Mouse (Mus musculus): Measurements from ENCODE around the gene Sh3bp4.

Gene Sh3bp4

GRCm38 (mm10) chr1:89093696-89094095, 23.5 kb downstream of the Sh3bp4 start:
- DNase-seq (ENCODE audit: low read depth, low spot score) = no peak

GRCm38 (mm10) chr1:89094416-89094815, 24.2 kb downstream of the Sh3bp4 start:
- DNase-seq (ENCODE audit: low read depth, low spot score) = no peak

DNA sequence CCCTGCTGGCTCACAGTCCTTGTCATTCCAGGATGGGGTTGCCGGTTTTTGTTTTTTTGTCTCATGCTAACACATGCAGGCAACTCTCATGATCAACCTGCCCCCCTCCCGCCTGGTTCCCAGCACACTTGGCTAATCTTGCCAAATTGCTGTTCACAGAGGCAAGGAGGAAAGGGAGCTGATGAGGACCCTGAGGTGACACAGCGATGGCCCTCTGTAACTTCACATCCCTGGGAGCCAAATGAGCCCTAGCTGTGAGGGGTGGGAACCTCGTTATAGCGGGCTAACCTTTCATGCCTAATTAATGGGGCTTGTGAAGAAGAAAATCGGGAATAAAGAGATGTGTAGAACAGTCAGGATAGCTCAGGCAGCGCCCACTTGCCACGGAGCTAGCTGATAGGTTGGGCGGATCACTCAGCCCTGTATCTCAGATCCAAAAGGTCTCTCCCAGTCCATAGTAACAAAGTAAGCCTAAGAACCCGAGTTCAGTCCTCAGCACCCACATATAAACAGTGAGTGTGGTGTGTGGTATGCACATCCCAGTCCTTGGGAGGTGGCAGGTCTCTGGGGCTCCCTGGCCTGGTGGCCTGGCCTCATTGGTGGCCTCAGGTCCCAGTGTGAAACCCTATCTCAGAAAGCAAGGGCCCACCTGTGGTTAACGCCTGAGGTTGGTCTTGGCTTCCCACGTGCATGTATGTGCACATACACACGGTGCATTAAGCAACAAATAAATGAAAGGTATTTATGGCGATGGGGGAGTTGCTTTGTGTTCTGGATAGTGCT, 25.6 kb downstream of the Sh3bp4 start:
- no peak for DNase-seq (ENCODE audit: low read depth, low spot score)

- no peak for DNase-seq (ENCODE audit: low read depth, low spot score)
Measured at GRCm38 (mm10) chr1:89102231-89103003, 32.2 kb downstream of the Sh3bp4 start.

- no peak for DNase-seq (ENCODE audit: low read depth, low spot score)
Measured at GRCm38 (mm10) chr1:89103004-89103263, 32.7 kb downstream of the Sh3bp4 start.

DNA sequence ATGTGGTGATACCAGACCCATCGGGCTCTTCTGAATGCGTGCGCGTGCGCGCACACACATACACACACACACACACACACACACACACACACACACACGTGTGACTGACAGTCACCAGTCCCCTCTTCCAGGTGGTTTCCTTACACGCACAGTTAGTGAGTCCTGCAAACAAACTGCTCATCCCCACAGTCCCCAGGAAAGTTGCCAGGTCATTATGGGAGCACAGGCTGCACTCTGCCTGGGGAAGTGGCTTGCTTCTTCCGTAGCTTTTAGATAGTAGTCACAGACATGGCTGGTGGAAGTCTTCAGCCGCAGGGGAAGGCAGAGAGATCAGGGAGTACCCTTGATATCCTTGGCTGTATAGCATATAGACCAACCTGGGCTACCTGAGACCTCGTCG, 33.3 kb downstream of the Sh3bp4 start:
- no peak for DNase-seq (ENCODE audit: low read depth, low spot score)

- DNase-seq (ENCODE audit: low read depth, low spot score) = no peak
Measured at GRCm38 (mm10) chr1:89104066-89104765, 34.0 kb downstream of the Sh3bp4 start.

DNA sequence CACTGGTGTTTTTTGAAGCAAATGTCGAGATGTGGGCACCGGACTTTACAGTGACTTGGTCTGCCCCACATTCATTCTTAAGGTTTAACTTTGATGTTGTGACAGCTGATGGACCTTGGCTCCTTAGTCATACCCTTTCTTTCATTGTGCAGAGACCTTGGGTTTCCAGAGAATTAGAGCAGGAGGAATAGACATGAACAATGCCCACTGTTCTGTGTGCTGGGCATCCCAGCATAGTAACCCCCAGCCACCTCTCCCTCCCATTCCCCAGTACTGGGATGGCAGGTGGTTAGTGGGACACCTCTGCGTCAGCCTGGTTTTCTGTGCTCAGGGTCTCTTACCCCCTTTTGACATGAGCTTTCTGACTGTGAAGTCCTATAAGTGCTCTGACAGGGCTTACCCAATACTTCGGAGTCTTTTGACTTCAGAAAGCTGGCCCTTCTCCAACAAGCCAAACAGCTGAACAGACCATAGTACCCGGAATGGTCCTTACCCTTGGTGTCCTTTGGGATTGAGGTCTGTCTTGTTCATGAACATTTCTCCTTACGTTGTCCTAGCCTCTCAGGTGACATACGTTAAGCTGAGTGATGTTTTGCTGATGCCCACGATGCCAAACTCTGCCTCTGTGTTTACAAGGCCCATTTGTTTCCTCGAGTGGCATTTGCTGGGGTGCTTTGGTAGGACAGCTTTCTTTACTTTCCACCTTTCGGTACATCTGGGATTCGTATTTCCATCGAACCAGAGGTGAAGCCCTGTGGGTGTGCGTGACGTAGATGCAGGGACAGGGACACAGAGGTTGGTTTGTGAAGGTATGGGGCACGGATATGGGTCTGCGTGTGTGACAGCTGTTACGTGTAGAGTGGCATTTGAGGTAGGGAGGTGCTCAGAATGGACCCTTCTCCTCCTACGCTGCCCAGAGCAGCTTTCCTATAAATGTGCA, 35.9 kb downstream of the Sh3bp4 start:
- DNase-seq (ENCODE audit: low read depth, low spot score) = no peak

DNA sequence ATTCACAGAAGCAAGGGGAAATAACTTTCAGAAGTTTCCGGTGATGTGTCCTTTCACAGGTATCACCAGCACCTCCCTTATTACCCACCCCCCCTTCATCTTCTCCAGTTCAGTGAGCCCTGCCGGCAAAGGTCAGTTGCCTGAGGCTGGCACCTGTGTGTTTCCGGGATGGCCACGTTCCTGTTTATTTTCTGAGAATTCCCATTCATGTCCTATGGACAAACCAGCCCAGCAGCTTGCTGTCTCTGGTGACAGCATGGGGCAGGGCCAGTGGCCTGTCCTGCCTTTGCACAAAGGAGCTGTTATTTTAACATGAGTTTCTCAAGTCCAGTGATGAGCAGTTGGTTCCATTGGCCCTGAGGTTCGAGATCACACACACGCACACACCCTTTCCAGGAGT, 37.3 kb downstream of the Sh3bp4 start:
- DNase-seq (ENCODE audit: low read depth, low spot score) = no peak

- DNase-seq (ENCODE audit: low read depth, low spot score) = no peak
Measured at GRCm38 (mm10) chr1:89108340-89108896, 38.2 kb downstream of the Sh3bp4 start.

- no peak for DNase-seq (ENCODE audit: low read depth, low spot score)
Measured at GRCm38 (mm10) chr1:89109767-89110166, 39.6 kb downstream of the Sh3bp4 start.

DNA sequence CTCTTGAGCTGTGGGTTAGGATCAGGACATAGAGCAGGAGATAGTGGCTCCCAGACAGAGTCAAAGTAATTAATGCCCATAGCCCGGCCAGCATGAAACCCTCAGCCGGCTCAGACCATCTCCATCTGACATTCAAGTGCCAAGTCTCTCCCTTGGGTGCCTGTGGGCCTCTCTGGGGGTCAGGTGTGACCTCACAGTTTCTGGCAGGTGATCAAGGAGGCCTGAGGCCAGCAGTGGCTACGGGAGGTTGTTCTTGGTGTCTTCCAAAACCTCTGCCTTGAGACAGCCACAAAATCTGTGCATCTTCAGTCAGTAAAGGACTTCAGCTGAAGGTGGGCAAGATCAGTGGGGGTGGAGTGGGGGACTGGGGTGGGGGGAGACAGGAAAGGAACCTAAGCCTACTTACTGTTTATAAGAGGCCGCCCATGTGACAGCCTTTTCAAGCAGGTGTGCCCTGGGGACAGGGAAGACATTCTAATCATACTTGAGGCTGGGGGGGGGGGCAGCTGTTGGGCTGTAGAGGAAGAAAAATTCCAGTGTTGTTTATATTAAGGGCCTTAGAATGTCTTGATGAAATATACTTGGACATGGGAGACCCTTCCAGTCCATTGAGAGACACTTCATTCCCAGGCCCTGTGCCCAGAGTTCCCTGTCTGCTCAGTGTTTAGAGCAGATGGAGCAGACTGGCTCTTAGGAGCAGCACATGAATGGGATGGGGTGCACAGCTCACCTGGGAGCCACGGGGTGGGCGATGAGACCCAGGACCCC, 40.7 kb downstream of the Sh3bp4 start:
- DNase-seq (ENCODE audit: low read depth, low spot score) = no peak

DNA sequence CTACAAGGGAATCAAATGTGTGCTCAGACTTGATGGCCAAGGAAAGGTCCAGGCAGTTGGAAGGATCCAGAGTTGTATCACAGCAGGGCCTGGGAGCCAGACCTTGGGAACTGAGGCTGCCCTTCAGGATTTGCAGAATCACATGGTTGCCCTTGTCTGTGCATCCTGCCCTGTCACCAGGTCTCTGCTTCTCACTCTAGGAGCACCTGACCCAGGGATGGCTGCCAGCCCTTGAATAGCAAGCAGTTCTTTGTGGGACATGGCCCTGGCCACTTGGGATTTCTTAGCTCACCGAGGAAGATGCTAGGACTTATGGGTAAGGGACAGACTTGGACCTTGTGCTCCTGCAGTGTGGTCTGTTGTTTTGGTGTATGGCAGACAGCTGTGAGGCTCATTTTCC, 42.3 kb downstream of the Sh3bp4 start:
- no peak for DNase-seq (ENCODE audit: low read depth, low spot score)

DNA sequence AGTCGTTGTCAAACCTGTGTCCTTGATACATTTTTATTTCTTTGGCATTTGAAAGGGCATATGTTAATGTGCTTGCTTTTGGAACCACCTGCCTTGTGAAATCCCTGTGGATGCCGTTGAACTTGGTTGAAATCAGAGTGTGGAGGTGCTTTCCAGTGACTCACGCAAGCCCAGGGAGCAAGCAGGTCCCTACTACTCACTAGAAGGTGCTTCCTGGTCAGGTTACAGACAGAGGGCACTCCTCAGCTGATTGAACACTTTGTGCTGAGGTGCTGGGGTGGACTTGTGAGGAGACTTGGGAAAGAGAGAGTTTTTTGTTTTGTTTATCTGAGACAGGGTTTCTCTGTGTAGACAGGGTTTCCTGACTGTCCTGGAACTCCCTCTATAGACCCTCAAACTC, 43.5 kb downstream of the Sh3bp4 start:
- no peak for DNase-seq (ENCODE audit: low read depth, low spot score)

GRCm38 (mm10) chr1:89117062-89117461, 46.8 kb downstream of the Sh3bp4 start:
- no peak for DNase-seq (ENCODE audit: low read depth, low spot score)

DNA sequence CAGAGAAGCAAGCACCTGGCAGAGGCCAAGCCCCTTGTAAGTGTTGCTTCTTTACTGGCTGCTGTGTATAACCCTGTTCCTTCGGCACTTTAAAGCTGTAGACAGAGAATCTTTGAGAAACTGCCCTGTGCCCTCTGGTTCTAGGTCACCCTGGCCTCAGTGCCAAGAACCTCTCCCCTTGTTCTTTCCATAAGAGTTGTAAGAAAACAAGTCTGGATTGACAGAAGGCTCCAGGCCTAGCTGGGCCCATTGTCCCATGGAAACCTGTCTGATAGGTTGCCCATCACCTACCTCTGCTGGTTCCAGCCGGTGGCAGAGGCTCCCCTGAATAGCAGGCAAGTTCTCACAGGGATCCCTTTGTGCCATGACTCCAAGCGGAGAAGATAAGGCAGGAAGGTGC, 47.9 kb downstream of the Sh3bp4 start:
- no peak for DNase-seq (ENCODE audit: low read depth, low spot score)

GRCm38 (mm10) chr1:89118836-89119235, 48.6 kb downstream of the Sh3bp4 start:
- no peak for DNase-seq (ENCODE audit: low read depth, low spot score)

DNA sequence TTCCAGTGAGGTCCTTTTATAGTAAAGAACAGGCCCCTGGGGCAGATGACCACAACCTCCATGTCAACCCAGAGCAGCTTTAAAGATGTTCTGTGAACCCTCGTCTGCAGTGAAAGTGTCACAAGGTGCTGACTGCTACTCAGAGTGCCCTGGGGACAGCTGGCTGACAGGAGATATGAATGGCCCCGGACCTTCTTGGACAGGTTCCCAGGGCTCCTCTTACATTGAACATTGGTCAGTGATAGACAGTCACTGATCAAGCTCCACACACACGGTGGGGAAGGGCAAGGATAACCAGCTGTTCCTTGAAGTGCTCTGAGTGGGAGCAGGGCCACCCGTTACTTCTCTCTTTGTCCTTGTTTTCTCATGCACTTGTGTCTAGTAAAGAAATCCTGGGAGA, 50.1 kb downstream of the Sh3bp4 start:
- DNase-seq (ENCODE audit: low read depth, low spot score) = no peak

DNA sequence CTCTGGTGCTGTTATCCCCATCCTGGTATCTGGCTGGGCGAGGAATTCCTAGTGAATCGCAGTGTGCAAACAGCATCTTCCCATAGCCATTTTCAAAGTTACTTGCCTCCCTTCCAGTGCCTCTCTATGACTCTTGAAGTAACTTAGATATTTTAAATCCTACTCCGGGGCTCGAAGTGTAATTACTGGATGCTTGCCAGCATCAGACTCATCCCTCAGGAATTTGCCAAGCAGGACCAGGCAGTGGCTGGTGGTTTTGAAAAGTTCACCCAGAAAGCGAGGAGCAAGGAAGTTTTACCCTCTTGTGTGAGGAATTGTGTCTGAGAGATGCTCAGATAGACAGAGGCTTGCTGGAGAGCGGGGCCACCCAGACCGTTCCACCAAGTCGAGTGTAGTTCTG, 51.3 kb downstream of the Sh3bp4 start:
- DNase-seq (ENCODE audit: low read depth, low spot score) = no peak

- DNase-seq (ENCODE audit: low read depth, low spot score) = no peak
Measured at GRCm38 (mm10) chr1:89122376-89122775, 52.2 kb downstream of the Sh3bp4 start.

GRCm38 (mm10) chr1:89124076-89124475, 53.9 kb downstream of the Sh3bp4 start:
- DNase-seq (ENCODE audit: low read depth, low spot score) = no peak
